Comparison of ENCODE assay signal across 8 mouse cellular contexts in genomic region chr15:93575884-93576283, GRCm38 (mm10). TPM values are rescaled to one million over a fixed set of nuclear protein-coding genes. Genes with fewer than 3 reads are reported as not detected.
A peak's percentile ranks its signal among the peaks of the same experiment; 100 is the strongest.
DNase-seq lines count a peak whose midpoint lies in the region; ATAC-seq and TF ChIP-seq lines count a peak whose summit lies in the region.

No protein-coding gene starts in this region.

- 8% methylated on average over 5 of the region's 5 CpGs for WGBS in intestine, postnatal 0 days
- 15% methylated on average over 5 of the region's 5 CpGs for WGBS in midbrain, embryonic 13.5 days

- no peaks in the 10 kb centered on the region for H3K27me3 ChIP-seq in intestine, postnatal 0 days (replicated peaks; ENCODE audit: control insufficient read depth, insufficient read depth, low read length)
- no peaks in the 10 kb centered on the region for H3K27me3 ChIP-seq in midbrain, embryonic 13.5 days
- H3K27me3 ChIP-seq in splenic B cell, adult 2 months (ENCODE audit: control insufficient read depth, insufficient read depth, low read length, poor library complexity, severe bottlenecking) = no peaks in the 10 kb centered on the region

- H3K4me3 ChIP-seq in intestine, postnatal 0 days (ENCODE audit: low read depth, low read length) = no peak overlapping the region
- H3K4me3 ChIP-seq in midbrain, embryonic 13.5 days (replicated peaks) = no peak overlapping the region

- no peak overlapping the region for H3K4me2 ChIP-seq in intestine, postnatal 0 days (replicated peaks; ENCODE audit: low read depth)
- H3K4me2 ChIP-seq in midbrain, embryonic 13.5 days (replicated peaks) = no peak overlapping the region

- no peak overlapping the region for H3K27ac ChIP-seq in intestine, postnatal 0 days (ENCODE audit: low read depth, low read length)
- no peak overlapping the region for H3K27ac ChIP-seq in midbrain, embryonic 13.5 days

- peak; percentile 51 to 58 for DNase-seq in B cell, adult 2 months
- DNase-seq in adipocyte (ENCODE audit: low spot score) = peak; percentile 98
- DNase-seq in gastrocnemius, adult 8-10 months (ENCODE audit: low spot score in 2 of 2) = peak; percentile 58
- peak; percentile 57 to 65 for DNase-seq in left cerebral cortex, postnatal 36 days (ENCODE audit: low spot score in 2 of 2)
- DNase-seq in splenic B cell, adult 2 months (ENCODE audit: low read depth, low spot score) = peak; percentile 64

- no peaks in the 10 kb centered on the region for H3K36me3 ChIP-seq in intestine, postnatal 0 days (ENCODE audit: control insufficient read depth, insufficient read depth)
- H3K36me3 ChIP-seq in midbrain, embryonic 13.5 days = no peaks in the 10 kb centered on the region
- H3K36me3 ChIP-seq in splenic B cell, adult 2 months (ENCODE audit: control insufficient read depth, insufficient read depth, low read length, poor library complexity, severe bottlenecking) = no peaks in the 10 kb centered on the region

- intact Hi-C loops in left cerebral cortex, postnatal 36 days (cut with DNase I) = loop anchor here (2.0 to 10.0 kb wide), 4 partner anchors 57 to 636 kb away; no protein-coding TSS in a partner anchor

- no peak overlapping the region for H3K9ac ChIP-seq in intestine, postnatal 0 days (ENCODE audit: low read depth, low read length)
- H3K9ac ChIP-seq in midbrain, embryonic 13.5 days (replicated peaks) = no peak overlapping the region

- no peaks in the 10 kb centered on the region for H3K9me3 ChIP-seq in intestine, postnatal 0 days (ENCODE audit: control insufficient read depth)
- H3K9me3 ChIP-seq in midbrain, embryonic 13.5 days = no peaks in the 10 kb centered on the region

- peak; percentile 97 for ATAC-seq in common myeloid progenitor, adult 5-6 weeks (replicated peaks; ENCODE audit: low read depth, poor library complexity, severe bottlenecking)
- peak; percentile 49; the same call in 1 of the 2 replicates for ATAC-seq in intestine, postnatal 0 days
- peak; percentile 48; the same call in 1 of the 2 replicates for ATAC-seq in midbrain, embryonic 13.5 days

- no peaks in the 10 kb centered on the region for H3K4me1 ChIP-seq in intestine, postnatal 0 days (replicated peaks; ENCODE audit: control insufficient read depth, insufficient read depth, low read length)
- no peaks in the 10 kb centered on the region for H3K4me1 ChIP-seq in midbrain, embryonic 13.5 days (replicated peaks)

- peak; percentile 90 for TF ChIP-seq CTCF in intestine, postnatal 0 days (IDR thresholded peaks at IDR 0.05; ENCODE audit: low read depth)

RNA-seq across cellular contexts. Expression of gene Prickle1, which starts 19.8 kb away (rescaled TPM):
- total RNA-seq in common myeloid progenitor, adult 5-6 weeks (2017) = 1.6 and 3.5 TPM in 2 replicates
- total RNA-seq in gastrocnemius, adult 8-10 months (2022) = 1 to 10 TPM; 2.6 to 4.0 (median 3.5) TPM
- polyA plus RNA-seq in intestine, postnatal 0 days (2015; fragmentation: Nextera tagmentation; extraction: Ambion mirVana) = 6.3 and 6.5 TPM in 2 replicates
- 100 to 1,000 TPM in 1 of 2 experiments, 10 to 100 TPM in 1; 92.0 to 103 TPM for total RNA-seq in left cerebral cortex, postnatal 36 days (2021)
- polyA plus RNA-seq in midbrain, embryonic 13.5 days (2015; fragmentation: Nextera tagmentation; extraction: Ambion mirVana) = 6.4 and 8.0 TPM in 2 replicates

Comparison
In these comparisons a context has a peak if more than half of its experiments do, and no peak if none do; other contexts are left out.
1. RNA of gene Prickle1, which starts 19.8 kb away (total RNA-seq): 92.0 to 103 TPM in left cerebral cortex, postnatal 36 days; 2.6 to 4.0 TPM in gastrocnemius, adult 8-10 months and 1.6 to 3.5 TPM in common myeloid progenitor, adult 5-6 weeks; every median in the first group is over 10 times any median in the second.
2. Peak in every context shown above with its lines, with median percentiles within 50 percentile points of each other: DNase-seq and ATAC-seq.